In the genomic region with DNA sequence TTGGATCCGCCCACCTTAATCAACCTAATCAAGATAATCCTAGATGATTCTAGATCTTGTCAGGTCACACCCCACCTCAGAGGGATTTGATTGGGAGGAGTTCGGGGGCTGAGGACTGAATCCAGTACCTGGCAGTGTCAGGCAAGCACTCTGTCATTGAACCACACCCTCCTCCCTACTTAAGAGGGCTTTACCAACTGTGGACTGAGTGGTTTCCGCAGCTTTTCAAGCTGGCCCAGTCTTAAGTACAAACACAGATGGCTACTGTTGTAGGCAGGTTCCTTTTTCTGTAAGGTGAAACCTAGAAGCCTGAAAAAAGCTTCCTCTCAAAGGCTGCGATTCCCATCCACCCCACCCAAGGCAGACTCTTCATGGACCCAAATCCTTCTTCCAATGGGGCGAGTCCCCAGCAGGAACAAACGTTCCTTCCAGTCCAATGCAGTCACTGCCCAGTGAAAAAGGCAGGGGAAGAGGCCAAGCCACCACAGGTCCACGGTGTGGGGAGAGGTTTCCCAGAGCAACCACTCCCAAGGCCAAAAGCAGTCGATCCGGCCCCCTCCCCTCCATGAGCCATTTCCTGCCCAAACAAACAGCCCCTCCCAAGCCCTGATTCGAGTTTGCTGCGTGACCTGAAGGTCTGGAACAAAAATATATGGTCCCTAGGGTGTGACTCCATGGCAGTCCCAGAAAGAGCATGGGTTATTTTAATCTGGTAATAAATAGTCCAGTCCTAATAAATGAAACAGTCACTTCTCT, we compare ENCODE assay signal across 8 mouse cellular contexts. TPM values are rescaled to one million over a fixed set of nuclear protein-coding genes. Genes with fewer than 3 reads are reported as not detected.
DNase-seq lines count a peak whose midpoint lies in the region; ATAC-seq and TF ChIP-seq lines count a peak whose summit lies in the region.
"Had no signal": no experiment of that assay in that cellular context is flagged by ENCODE, and none has a peak within 500 bp of the region (broad histone marks: within the 10 kb centered on the region; RNA-seq: fewer than 3 reads in every experiment).

No protein-coding gene starts in this region.

- H3K27ac ChIP-seq in stomach, postnatal 0 days (replicated peaks): no peak overlapping the region

- H3K4me3 ChIP-seq in stomach, postnatal 0 days (ENCODE audit: low read depth, low read length): no peak overlapping the region

- DNase-seq in thymus, postnatal 25 days: peak; percentile 5
- no peak for DNase-seq in thymus, adult 18-20 months
- peak; percentile 72 for DNase-seq in gastrocnemius, postnatal 25 days
- no peak for DNase-seq in stomach, postnatal 0 days (ENCODE audit: low spot score)
- no peak for DNase-seq in retina, embryonic 14.5 days (ENCODE audit: low spot score)
- DNase-seq in ovary, postnatal 36 days (ENCODE audit: low spot score): no peak

- H3K9ac ChIP-seq in stomach, postnatal 0 days (ENCODE audit: low read length): no peak overlapping the region

- H3K36me3 ChIP-seq in stomach, postnatal 0 days (ENCODE audit: control insufficient read depth, insufficient read depth, low read length): no peaks in the 10 kb centered on the region

- WGBS in stomach, postnatal 0 days: 44% methylated on average over 11 of the region's 11 CpGs

- H3K4me1 ChIP-seq in stomach, postnatal 0 days (replicated peaks; ENCODE audit: control insufficient read depth, insufficient read depth): no peaks in the 10 kb centered on the region

- no peaks in the 10 kb centered on the region for H3K9me3 ChIP-seq in stomach, postnatal 0 days (ENCODE audit: control insufficient read depth, low read length)

- no peak for TF ChIP-seq EP300 in stomach, postnatal 0 days (optimal IDR thresholded peaks at IDR 0.05)

- peak; percentile 83 for ATAC-seq in hematopoietic stem cell, adult 5-6 weeks (replicated peaks in 1 of 2; ENCODE audit: insufficient read depth in 1 of 2, low FRiP score in 2 of 2, low TSS enrichment in 1 of 2, low read depth in 1 of 2, poor library complexity in 2 of 2, severe bottlenecking in 2 of 2)
- peak; percentile 49; the same call in 1 of the 2 replicates for ATAC-seq in stomach, postnatal 0 days (ENCODE audit: low FRiP score, low TSS enrichment)
- ATAC-seq: intestine, postnatal 0 days had no signal

- no peaks in the 10 kb centered on the region for H3K27me3 ChIP-seq in stomach, postnatal 0 days (ENCODE audit: control insufficient read depth, insufficient read depth, low read length)

- no peak overlapping the region for H3K4me2 ChIP-seq in stomach, postnatal 0 days (replicated peaks; ENCODE audit: low read depth)

- TF ChIP-seq CTCF in stomach, postnatal 0 days (IDR thresholded peaks at IDR 0.05; ENCODE audit: low read depth): no peak

RNA-seq across cellular contexts. Expression of a gene that starts 22.5 kb away (rescaled TPM):
- 1 to 10 TPM; 5.9 to 8.6 TPM for total RNA-seq in gastrocnemius, postnatal 25 days (2021)
- total RNA-seq in hematopoietic stem cell, adult 5-6 weeks (2017): 4.3 and 5.2 TPM in 2 replicates
- 16.9 and 17.3 TPM in 2 replicates for polyA plus RNA-seq in stomach, postnatal 0 days (2015; fragmentation: Nextera tagmentation; extraction: Ambion mirVana)

RNA-seq across cellular contexts. Expression of a gene that starts 59.7 kb away (rescaled TPM):
- total RNA-seq in gastrocnemius, postnatal 25 days (2021): 1 to 10 TPM; 7.3 to 9.5 TPM
- 28.1 and 31.5 TPM in 2 replicates for total RNA-seq in hematopoietic stem cell, adult 5-6 weeks (2017)
- polyA plus RNA-seq in stomach, postnatal 0 days (2015; fragmentation: Nextera tagmentation; extraction: Ambion mirVana): 21.9 and 24.5 TPM in 2 replicates

RNA-seq across cellular contexts. Expression of a gene that starts 60.0 kb away (rescaled TPM):
- 10 to 100 TPM; 37.6 to 37.7 TPM for total RNA-seq in gastrocnemius, postnatal 25 days (2021)
- total RNA-seq in hematopoietic stem cell, adult 5-6 weeks (2017): 73.7 TPM in 2 replicates
- 106 and 107 TPM in 2 replicates for polyA plus RNA-seq in stomach, postnatal 0 days (2015; fragmentation: Nextera tagmentation; extraction: Ambion mirVana)

Comparison
In these comparisons a context has a peak if more than half of its experiments do, and no peak if none do; other contexts are left out.
1. DNase-seq: peak in thymus, postnatal 25 days (single experiment) and gastrocnemius, postnatal 25 days (single experiment); none in thymus, adult 18-20 months (0 of 2), stomach, postnatal 0 days (single experiment), retina, embryonic 14.5 days (single experiment) and ovary, postnatal 36 days (single experiment).